Mouse (Mus musculus): ENCODE data around the gene Uba52. TPM values are rescaled to one million over a fixed set of nuclear protein-coding genes. Genes with fewer than 3 reads are reported as not detected.
A peak's percentile ranks its signal among the peaks of the same experiment; 100 is the strongest.

Gene Uba52
- polyA plus RNA-seq, 1 experiment from 2014 or later = 691 TPM

GRCm38 (mm10) chr8:70492664-70493640, 17.6 kb downstream of the Uba52 start, which contains the start of gene Crlf1:
TSS of gene Crlf1 (plus strand) at chr8:70493158.
- Histone ChIP-seq H3K9ac (ENCODE audit: low read length) (peak within 1 kb of the TSS; percentile 51), H3K27ac (ENCODE audit: low read length) (no peak within 1 kb of the TSS), H3K4me1 (ENCODE audit: control insufficient read depth, insufficient read depth, low read length) (peaks cover 32% of the 10 kb centered on the region), H3K4me3 (ENCODE audit: low read length) (peak within 1 kb of the TSS; percentile 52), H3K9me3 (replicated peaks; ENCODE audit: control insufficient read depth, low read length) (no peaks in the 10 kb centered on the region), H3K4me2 (ENCODE audit: low read depth, low read length) (peak within 1 kb of the TSS; percentile 71), H3K27me3 (ENCODE audit: control insufficient read depth, insufficient read depth, low read length) (peaks cover 95% of the 10 kb centered on the region), H3K36me3 (ENCODE audit: control insufficient read depth, insufficient read depth) (no peaks in the 10 kb centered on the region)
- no peak; the same call in 1 of the 2 replicates for ATAC-seq (replicated peaks; ENCODE audit: extremely low read depth, insufficient read depth, low FRiP score)
- 1% methylated on average over 73 of the region's 93 CpGs for WGBS

- H3K9ac ChIP-seq (ENCODE audit: low read length) = no peak overlapping the region
- H3K27ac ChIP-seq (ENCODE audit: low read length) = no peak overlapping the region
- no peaks in the 10 kb centered on the region for H3K36me3 ChIP-seq (ENCODE audit: control insufficient read depth, insufficient read depth)
- H3K4me1 ChIP-seq (ENCODE audit: control insufficient read depth, insufficient read depth, low read length) = peaks cover 32% of the 10 kb centered on the region
- ATAC-seq (replicated peaks; ENCODE audit: extremely low read depth, insufficient read depth, low FRiP score) = no peak
- WGBS = 7% methylated on average over 20 of the region's 20 CpGs
- H3K9me3 ChIP-seq (replicated peaks; ENCODE audit: control insufficient read depth, low read length) = no peaks in the 10 kb centered on the region
- H3K4me2 ChIP-seq (ENCODE audit: low read depth, low read length) = no peak overlapping the region
- H3K27me3 ChIP-seq (ENCODE audit: control insufficient read depth, insufficient read depth, low read length) = peaks cover 95% of the 10 kb centered on the region
- no peak overlapping the region for H3K4me3 ChIP-seq (ENCODE audit: low read length)
Measured at GRCm38 (mm10) chr8:70490880-70491495, 19.6 kb downstream of the Uba52 start.

GRCm38 (mm10) chr8:70490061-70490879, 20.3 kb downstream of the Uba52 start:
- 23% methylated on average over 10 of the region's 10 CpGs for WGBS
- no peak overlapping the region for H3K9ac ChIP-seq (ENCODE audit: low read length)
- no peaks in the 10 kb centered on the region for H3K36me3 ChIP-seq (ENCODE audit: control insufficient read depth, insufficient read depth)
- no peak overlapping the region for H3K4me2 ChIP-seq (ENCODE audit: low read depth, low read length)
- H3K4me1 ChIP-seq (ENCODE audit: control insufficient read depth, insufficient read depth, low read length) = peaks cover 32% of the 10 kb centered on the region
- no peaks in the 10 kb centered on the region for H3K9me3 ChIP-seq (replicated peaks; ENCODE audit: control insufficient read depth, low read length)
- H3K27me3 ChIP-seq (ENCODE audit: control insufficient read depth, insufficient read depth, low read length) = peaks cover 95% of the 10 kb centered on the region
- ATAC-seq (replicated peaks; ENCODE audit: extremely low read depth, insufficient read depth, low FRiP score) = no peak
- no peak overlapping the region for H3K4me3 ChIP-seq (ENCODE audit: low read length)
- H3K27ac ChIP-seq (ENCODE audit: low read length) = no peak overlapping the region

DNA sequence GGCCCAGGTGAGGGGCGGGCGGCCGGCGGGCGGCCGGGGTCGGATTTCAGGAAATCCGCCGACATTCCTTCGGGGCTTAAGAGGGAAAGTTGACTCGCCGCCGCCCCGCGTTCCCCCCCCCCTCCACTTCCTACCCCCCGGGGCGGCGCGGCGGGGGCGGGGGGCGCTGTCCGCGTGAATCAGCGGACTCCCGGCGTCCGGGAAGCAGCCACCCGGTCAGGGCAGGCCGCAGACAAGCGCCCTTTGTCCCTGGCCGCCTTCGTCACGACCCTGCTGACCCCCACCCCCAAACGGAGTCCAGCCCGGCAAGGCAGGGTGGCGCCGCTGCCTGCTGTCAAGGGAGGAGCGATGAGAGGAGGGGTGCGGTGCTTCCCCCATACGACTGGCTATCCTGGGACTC, 21.0 kb downstream of the Uba52 start:
- WGBS = 2% methylated on average over 36 of the region's 41 CpGs
- Histone ChIP-seq H3K4me1 (ENCODE audit: control insufficient read depth, insufficient read depth, low read length) (peaks cover 32% of the 10 kb centered on the region), H3K27me3 (ENCODE audit: control insufficient read depth, insufficient read depth, low read length) (peaks cover 95% of the 10 kb centered on the region)

GRCm38 (mm10) chr8:70488931-70489470, 21.6 kb downstream of the Uba52 start:
- H3K9me3 ChIP-seq (replicated peaks; ENCODE audit: control insufficient read depth, low read length) = no peaks in the 10 kb centered on the region
- H3K27ac ChIP-seq (ENCODE audit: low read length) = no peak overlapping the region
- WGBS = 3% methylated on average over 14 of the region's 14 CpGs
- no peak for ATAC-seq (replicated peaks; ENCODE audit: extremely low read depth, insufficient read depth, low FRiP score)
- H3K9ac ChIP-seq (ENCODE audit: low read length) = peak overlapping the region; percentile 45; the same call in 1 of the 2 replicates
- no peaks in the 10 kb centered on the region for H3K36me3 ChIP-seq (ENCODE audit: control insufficient read depth, insufficient read depth)
- peak overlapping the region; percentile 44 for H3K4me3 ChIP-seq (ENCODE audit: low read length)
- H3K4me1 ChIP-seq (ENCODE audit: control insufficient read depth, insufficient read depth, low read length) = peaks cover 32% of the 10 kb centered on the region
- peaks cover 94% of the 10 kb centered on the region for H3K27me3 ChIP-seq (ENCODE audit: control insufficient read depth, insufficient read depth, low read length)
- H3K4me2 ChIP-seq (ENCODE audit: low read depth, low read length) = peak overlapping the region; percentile 65

More for the DNA sequence above, 21.0 kb downstream of the Uba52 start:
- no peak for ATAC-seq (replicated peaks; ENCODE audit: extremely low read depth, insufficient read depth, low FRiP score)
- Histone ChIP-seq H3K9me3 (replicated peaks; ENCODE audit: control insufficient read depth, low read length) (no peaks in the 10 kb centered on the region), H3K4me3 (ENCODE audit: low read length) (peak overlapping the region; percentile 42), H3K9ac (ENCODE audit: low read length) (peak overlapping the region; percentile 45; the same call in 1 of the 2 replicates), H3K27ac (ENCODE audit: low read length) (no peak overlapping the region), H3K36me3 (ENCODE audit: control insufficient read depth, insufficient read depth) (no peaks in the 10 kb centered on the region), H3K4me2 (ENCODE audit: low read depth, low read length) (peak overlapping the region; percentile 65)

DNA sequence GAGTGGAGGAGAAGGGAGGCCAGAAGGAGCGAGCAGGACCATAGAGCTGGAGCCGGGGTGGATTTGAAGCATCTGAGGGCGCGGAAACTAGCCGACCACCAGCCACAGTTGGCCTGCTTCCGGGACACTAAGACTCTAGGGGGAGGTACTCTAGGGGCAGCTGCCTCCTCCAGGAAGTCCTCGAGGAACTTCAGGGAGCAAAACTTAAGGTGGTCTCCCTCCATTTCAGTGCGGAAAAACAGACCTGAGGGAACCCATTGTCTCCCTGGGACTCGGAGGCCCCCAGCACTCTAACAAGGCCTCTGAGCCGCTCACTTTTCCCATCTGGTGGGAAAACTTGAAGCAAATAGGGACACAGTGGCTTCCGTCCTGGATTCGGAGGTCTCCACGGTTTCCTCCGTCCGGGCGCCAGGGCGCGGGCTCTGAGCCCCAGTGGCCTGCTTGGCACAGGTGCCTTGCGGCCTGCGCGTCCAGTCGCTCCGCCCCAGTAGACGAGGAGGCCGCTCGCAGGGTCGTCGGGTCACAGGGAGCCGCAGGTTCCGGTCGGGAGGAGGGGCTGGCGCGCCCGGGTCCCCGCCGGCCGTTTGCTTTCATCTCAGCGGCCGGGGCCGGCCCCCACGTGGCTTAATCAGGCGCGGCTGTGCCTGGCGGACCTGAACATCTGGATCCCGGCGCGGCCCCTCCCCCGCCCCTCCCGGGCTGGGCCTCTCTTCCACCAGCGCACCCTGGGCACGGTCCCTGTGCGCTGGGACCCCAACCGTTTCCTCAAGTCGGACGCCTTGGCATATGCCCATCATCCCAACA, 22.4 kb downstream of the Uba52 start:
- no peaks in the 10 kb centered on the region for H3K36me3 ChIP-seq (ENCODE audit: control insufficient read depth, insufficient read depth)
- no peaks in the 10 kb centered on the region for H3K9me3 ChIP-seq (replicated peaks; ENCODE audit: control insufficient read depth, low read length)
- peaks cover 24% of the 10 kb centered on the region for H3K4me1 ChIP-seq (ENCODE audit: control insufficient read depth, insufficient read depth, low read length)
- peak overlapping the region; percentile 61 for H3K4me2 ChIP-seq (ENCODE audit: low read depth, low read length)
- peaks cover 90% of the 10 kb centered on the region for H3K27me3 ChIP-seq (ENCODE audit: control insufficient read depth, insufficient read depth, low read length)
- ATAC-seq (replicated peaks; ENCODE audit: extremely low read depth, insufficient read depth, low FRiP score) = no peak
- no peak overlapping the region for H3K27ac ChIP-seq (ENCODE audit: low read length)
- H3K9ac ChIP-seq (ENCODE audit: low read length) = 0 out of 2 replicates have a peak overlapping the region, but pooled peaks have one; percentile 24
- 4% methylated on average over 55 of the region's 55 CpGs for whole genome bisulfite sequencing
- peak overlapping the region; percentile 44 for H3K4me3 ChIP-seq (ENCODE audit: low read length)

DNA sequence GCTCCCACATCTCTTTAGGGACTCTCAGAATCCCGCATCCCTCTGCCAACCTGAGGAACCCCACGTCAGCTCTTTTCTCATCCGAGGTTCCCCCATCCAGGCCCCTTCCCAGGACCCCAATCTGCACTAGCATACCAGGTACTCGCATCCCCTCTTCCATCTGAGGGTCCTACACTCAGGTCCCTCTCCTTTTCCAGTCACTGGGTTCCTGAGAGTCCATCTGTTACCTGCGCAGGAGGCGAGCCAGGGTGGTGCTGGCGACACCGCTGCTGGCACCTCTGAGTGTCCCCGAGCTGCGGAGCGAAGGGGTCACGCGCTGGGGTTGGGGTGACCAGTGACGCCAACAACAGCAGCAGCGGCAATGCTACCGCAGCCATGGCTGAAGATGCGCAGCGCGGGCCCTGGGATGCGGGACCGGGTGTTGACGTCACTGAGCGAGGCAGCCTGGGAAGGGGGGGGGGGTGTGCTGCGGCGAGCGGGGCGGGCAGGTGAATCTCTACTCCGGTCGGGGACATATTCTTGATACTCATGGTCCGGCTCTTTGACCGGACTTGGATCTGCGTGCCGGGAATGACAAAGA, 23.6 kb downstream of the Uba52 start, which contains the start of gene Tmem59l:
Tmem59l (minus strand) TSS at position 418 of the 580 bp plus-strand sequence.
- H3K4me1 ChIP-seq (ENCODE audit: control insufficient read depth, insufficient read depth, low read length) = peaks cover 16% of the 10 kb centered on the region
- H3K9ac ChIP-seq (ENCODE audit: low read length) = 0 out of 2 replicates have a peak within 1 kb of the TSS, but pooled peaks have one; percentile 24
- no peak within 1 kb of the TSS for H3K27ac ChIP-seq (ENCODE audit: low read length)
- WGBS = 5% methylated on average over 33 of the region's 33 CpGs
- peaks cover 86% of the 10 kb centered on the region for H3K27me3 ChIP-seq (ENCODE audit: control insufficient read depth, insufficient read depth, low read length)
- H3K36me3 ChIP-seq (ENCODE audit: control insufficient read depth, insufficient read depth) = no peaks in the 10 kb centered on the region
- no peak for ATAC-seq (replicated peaks; ENCODE audit: extremely low read depth, insufficient read depth, low FRiP score)
- H3K9me3 ChIP-seq (replicated peaks; ENCODE audit: control insufficient read depth, low read length) = no peaks in the 10 kb centered on the region
- peak within 1 kb of the TSS; percentile 61 for H3K4me2 ChIP-seq (ENCODE audit: low read depth, low read length)
- H3K4me3 ChIP-seq (ENCODE audit: low read length) = peak within 1 kb of the TSS; percentile 44
